Mouse (Mus musculus) cerebellum, adult 11-12 months (tissue): ENCODE measurements at regions not wholly inside any gene's neighbourhood (a gene's known extent, or its start where the extent isn't known, plus 50 kb on each side); places are given as distances from the start of the nearest gene placed in this dataset.

ENCODE experiments used
- DNase-seq: peaks from one replicate; pipeline ENCODE4 v3.0.0; 2022

- peak; percentile 79 for DNase-seq
Measured at GRCm38 (mm10) chr14:25346813-25347610, 112.0 kb upstream of the Zmiz1 start.

GRCm38 (mm10) chr14:25350282-25350964, 108.6 kb upstream of the Zmiz1 start:
- DNase-seq = peak; percentile 4

DNA sequence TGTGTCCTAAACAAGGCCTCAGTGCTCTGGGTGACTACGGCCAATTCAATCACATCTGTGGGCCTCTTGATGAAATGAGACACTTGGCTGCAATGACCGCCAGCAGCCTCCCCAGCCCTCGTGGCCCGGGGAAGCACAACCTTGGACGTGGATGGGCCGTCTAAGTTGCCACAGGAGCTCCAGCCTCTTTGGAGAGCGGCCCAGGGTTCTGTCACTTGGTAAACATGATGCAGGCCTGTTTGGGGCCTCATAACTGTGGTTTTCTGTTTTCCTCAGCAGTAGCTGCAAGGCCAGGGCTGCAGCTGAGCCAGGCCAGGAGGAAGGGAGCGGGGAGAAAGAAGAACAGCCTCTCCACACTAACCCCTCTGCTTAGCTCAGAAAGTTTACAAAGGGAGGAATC, 105.2 kb upstream of the Zmiz1 start:
- no peak for DNase-seq

DNA sequence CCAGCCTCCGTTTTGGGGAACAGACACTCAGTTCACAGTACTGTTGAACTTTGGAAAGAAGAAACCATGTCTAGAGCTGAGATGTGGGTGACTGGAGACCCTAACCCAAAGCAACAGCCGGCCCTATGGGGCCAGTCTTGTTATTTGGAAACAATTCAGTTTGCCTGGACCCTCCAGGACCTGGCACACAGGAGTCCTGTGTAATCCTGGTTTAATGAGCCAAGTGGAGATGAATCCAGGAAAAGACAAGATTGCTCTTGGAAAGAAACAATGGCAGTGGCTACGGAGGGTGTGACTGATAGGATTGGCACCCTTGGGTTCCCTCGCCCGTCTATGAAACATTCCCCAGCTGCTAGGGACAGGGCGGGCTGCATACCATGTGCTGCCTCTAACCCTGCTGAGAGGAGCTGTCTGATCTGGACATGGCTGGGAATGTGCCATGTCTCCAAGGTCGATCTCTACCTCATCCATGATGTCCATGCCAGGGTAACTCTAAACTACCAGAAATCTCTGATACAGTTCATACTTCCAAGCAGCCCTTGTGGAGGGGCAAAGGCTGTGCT, 104.6 kb upstream of the Zmiz1 start:
- DNase-seq = no peak

DNA sequence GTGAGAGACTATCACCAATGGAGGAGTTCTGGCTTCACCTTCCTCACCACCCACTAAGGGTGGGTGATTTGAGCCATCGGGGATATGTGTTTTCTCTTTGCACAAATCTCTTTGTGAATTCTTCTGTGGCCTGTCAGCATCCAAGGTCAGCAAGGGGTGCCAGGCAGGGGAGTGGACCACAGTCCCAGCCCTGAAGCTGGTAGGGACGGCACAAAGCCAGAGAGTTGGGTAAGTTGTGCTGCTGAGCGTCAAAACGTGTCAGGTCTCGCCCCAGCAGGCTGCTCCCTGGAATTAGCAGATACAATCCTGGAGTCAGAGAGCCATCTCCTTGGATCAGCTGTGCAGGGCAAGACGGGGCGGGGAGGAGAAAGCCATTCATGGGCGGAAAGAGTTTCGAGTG, 101.2 kb upstream of the Zmiz1 start:
- DNase-seq = no peak

- no peak for DNase-seq
Measured at GRCm38 (mm10) chr14:25359824-25360294, 99.1 kb upstream of the Zmiz1 start.

DNA sequence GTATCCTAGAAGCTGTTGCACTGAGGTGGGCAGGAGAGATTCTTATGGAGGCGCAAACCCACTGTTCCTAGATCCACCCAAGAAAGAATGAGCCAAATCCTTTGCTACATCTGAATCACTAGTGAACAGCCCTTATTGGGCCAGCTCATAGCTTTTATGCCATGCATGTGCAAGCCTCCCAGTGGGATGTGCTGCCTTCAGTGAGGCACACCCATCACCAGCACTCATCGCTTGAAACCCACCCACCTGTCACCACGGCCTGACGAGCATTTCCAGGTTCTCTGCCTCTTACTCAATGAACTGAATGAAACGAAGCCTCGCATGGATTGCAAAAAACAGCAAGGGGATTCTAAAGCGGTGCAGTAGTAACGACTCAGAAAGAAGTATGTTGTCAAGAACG, 98.3 kb upstream of the Zmiz1 start:
- no peak for DNase-seq

DNA sequence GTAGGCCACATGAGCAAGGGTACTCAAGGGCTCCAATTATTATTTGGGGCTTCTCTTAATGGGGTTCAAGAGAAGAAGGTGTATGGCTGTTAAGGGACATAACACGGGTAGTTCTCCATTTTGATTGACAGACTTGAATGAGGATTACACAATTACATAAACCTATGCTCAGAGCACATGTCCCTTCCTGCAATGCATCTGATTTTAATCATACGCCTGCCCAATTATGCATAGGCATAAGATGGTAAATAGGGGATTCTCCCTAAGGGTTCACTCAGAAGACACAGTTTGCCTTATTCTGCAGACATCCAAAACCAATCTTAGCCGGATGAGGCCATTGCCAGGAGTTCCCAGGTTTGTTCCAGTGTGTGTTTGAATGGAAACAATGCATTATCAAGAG, 97.9 kb upstream of the Zmiz1 start:
- DNase-seq = no peak

GRCm38 (mm10) chr14:25362771-25363170, 96.2 kb upstream of the Zmiz1 start:
- DNase-seq = no peak

DNA sequence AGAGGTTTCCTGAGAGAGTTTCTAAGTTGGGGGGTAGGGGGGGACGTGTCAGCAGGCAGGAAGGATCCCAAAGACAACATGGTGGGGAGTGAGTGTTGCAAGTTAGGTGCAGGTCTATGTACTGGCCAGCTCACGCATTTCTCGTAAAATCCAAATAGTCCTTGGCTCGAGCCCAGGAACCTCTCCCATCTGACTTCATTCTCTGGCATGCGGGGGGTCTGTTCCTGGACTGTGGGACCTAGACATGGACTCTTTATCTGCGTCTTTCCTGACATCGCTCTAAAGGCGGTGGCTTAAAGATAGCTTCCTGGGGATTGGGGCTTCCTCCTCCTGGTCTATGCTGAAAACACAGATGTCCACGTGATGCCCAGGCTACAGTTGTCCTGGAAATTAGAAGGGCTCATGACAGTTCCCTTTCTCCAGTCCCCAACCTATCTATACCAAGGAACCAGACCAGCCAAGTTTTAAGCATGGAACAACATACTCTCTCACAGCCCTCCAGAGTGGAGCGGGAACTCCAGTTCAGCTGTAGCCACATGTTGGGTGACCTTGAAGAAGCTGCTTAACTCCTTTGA, 93.7 kb upstream of the Zmiz1 start:
- DNase-seq = no peak

DNA sequence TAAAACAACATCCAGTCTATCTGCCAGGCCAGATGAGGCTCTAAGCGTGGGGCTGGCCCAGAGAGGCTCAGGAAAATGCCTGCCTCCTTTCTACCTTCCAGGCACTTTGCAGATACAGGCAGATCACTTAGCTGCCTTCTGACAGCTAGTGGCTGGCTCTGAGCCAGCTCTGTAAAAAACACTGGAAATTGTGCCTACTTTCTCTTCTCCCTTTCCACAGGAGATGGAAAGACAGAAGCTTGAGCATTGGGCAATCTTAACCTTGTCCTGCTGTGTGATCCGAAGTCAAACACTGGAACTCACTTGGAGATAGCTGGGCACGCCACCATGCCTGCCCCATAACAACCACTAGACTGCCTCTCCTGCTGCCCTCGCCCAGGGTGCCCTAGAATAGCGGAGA, 93.0 kb upstream of the Zmiz1 start:
- no peak for DNase-seq

GRCm38 (mm10) chr14:25370306-25371020, 88.5 kb upstream of the Zmiz1 start:
- peak; percentile 95 for DNase-seq

GRCm38 (mm10) chr14:25371021-25371400, 88.0 kb upstream of the Zmiz1 start:
- DNase-seq = no peak

DNA sequence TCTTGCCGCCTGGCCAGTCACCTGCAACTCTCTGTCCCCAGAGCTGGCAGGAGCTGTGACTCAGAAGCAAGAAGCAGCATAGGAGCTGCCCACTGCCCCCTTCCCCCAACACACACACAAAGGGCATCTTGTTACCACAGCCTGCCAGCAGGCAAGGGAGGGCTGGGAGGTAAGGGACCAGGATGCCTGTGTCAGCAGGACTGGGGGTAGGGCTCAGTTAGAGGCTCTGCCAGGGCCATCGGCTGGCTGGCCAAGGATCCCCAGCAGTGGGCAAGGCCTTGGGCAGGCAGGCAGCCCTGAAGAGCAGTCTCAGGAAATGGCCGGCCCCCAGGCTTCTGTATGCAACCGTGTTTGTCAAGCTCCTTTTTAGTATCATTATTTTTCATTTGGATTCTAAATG, 87.3 kb upstream of the Zmiz1 start:
- DNase-seq = peak; percentile 90

DNA sequence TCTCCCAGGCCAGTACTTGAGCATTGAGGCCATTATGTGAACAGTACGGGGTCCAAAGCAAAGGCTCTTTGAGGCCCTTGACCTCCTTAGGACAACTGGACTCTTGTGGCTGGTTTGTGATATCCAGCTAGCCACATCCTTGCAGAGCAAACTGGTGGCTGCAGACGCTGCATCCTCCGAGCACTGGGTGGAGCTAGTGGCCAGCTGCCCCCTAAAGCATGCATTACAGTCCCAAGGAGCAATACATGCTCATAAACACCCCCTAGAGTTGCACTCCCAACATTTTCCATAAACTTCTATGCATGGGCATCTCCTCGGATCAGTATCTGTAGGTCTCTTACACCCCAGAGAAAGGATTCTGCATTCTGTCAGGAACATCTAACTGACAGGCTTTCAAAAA, 86.4 kb upstream of the Zmiz1 start:
- no peak for DNase-seq

DNA sequence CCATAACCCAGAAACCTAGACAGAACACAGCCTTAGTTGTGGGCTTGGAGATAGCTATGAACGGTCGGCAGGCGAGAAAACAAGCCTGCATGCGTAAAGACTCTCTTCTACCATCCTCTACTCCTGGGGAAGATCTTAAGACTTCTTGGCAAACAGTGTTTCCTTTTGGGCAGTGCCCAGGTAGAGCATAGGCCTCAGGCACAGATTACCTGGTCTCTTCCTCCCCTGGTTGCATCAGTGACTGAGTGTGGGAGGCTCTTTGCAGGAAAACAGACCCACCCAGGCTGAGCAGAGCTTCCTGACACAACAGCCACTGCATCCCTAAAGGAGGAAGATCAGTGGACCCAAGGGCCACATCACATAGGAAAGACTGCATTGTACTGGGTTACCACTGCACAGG, 85.8 kb upstream of the Zmiz1 start:
- DNase-seq = no peak

- no peak for DNase-seq
Measured at GRCm38 (mm10) chr14:25375001-25375400, 84.0 kb upstream of the Zmiz1 start.

DNA sequence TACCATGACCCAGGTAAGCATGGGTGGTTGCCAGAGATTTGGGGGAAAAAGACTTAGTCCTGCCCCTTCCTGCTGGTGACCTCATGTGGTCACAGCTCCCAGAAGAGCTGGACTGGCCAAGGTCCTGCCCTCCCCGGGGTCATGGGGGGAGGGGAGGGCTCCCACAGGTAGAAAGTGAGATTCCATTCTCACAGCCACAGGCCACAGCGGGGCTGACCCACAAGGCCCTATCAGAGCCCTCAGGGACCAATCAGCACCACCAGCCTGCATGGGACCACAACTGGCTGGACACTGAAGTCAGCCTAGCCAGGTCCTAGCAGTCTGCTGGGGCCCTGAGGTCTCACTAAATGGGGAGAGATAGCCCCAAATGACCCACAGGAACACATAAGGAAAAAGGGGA, 81.9 kb upstream of the Zmiz1 start:
- DNase-seq = peak; percentile 63

DNA sequence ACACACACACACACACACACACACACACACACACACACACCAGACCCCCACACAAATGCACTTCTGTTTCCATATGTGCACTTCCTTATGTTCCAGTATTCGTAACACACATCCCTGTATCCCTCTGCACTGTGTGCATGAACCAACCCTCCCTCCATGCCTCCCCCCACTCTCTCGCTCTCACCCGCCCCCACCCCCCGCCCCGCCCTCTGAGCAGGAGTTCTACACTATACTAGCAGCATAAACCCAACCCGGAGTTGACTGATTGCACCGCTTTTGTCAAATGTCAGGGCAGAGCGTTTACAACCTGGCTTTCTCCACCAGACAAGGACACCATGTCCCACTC, 81.5 kb upstream of the Zmiz1 start:
- no peak for DNase-seq

DNA sequence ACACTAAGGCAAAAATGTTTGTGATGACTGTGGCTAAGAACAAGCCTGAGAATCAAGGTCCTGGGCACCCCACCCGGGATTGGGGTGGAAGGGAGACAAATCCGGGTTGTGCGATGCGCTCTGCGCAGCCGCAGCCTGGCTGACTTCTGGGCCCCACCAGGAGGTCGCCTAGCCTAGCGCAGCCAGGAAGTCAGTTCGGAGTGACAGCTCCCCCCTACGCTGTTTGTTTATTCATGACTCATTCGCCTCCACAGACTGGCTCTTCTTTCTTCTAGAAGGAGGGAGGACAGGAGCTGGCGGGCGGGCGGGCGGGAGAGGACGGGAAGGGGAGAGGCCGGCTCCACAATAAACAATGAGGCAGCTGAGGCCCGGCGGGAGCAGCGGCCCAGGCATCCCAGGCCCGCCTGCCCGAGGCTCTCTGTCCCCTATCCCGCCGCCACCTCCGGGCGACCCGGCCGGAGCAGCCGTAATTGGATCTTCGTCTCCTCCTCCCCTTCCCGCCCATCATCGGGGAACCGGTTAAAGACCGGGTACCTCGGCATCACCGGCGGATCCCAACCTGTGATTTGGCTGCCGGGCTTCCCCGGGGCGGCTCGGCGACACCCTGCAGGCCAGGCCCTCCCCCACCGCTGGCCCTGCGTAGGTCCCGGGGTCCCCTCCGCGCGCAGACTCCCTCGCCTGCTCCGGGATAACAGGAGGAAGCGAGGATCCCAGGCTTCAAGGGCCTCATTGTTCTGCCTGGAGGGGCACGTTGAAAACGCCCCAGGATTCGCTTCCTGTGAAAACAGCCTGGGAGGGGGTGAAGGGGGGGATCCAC, 80.9 kb upstream of the Zmiz1 start:
- peak; percentile 95 for DNase-seq

DNA sequence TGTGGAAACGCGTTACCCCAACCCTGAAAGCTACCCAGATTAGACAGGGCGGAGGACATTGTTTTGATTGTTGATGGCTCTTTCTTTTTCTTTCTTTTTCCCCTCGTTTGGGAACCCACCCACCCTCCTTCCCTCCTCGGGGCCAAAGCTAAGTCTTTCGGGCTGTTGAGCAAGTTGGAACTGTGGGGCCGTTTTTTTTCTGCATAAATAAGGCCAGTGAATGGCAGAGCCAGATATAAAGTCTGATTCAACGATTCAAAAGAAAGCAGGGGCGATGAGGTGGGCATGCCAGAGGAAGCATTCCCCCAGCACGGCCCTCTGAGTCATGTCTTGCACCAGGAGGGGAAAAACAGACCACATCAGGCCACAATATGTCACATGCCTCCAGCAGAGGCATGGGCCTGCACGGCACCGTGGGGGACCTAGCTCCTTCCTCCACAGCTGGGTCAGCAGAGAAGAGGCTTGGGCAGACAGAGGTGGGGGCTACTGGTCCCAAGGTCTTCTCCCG, 80.2 kb upstream of the Zmiz1 start:
- DNase-seq = peak; percentile 68

DNA sequence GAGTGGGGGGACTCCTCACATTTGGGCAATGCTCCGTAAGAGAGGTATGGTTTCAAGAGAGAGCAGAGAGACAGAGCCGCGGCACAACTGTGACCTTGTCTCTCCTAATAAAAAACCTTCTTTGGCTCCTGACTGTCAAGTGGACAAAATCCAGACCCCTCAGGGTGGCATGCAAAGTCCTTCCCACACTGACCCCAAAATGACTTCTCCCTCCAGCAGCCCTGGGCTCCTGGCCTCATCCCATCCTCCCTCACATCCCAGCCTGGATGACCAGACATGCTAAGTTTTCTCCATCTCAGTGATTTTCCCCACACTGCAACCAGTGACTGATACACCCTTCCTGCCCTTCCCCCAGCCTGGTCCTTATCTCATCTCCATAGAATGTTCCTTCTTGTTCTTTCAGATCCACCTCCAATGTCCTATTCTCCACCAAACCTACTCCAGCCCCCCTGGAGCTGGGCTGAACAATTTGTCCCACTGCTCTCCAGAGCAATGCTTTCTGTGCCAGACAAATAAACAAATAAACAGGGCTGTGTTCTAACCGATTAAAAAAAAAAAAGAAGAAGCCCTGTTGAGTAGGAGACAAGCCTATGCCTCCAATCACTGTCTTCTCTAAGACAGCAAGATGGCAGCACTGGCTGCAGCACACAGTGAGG, 75.7 kb upstream of the Zmiz1 start:
- DNase-seq = no peak
